Mouse (Mus musculus) spleen, adult 12 weeks (tissue): Measurements from ENCODE around the gene Sprr2j-ps.

Experiments
- DNase-seq: peaks from one replicate; pipeline ENCODE4 v3.0.0; 2022; ENCODE audit warnings: low spot score

The Sprr2j-ps gene

DNA sequence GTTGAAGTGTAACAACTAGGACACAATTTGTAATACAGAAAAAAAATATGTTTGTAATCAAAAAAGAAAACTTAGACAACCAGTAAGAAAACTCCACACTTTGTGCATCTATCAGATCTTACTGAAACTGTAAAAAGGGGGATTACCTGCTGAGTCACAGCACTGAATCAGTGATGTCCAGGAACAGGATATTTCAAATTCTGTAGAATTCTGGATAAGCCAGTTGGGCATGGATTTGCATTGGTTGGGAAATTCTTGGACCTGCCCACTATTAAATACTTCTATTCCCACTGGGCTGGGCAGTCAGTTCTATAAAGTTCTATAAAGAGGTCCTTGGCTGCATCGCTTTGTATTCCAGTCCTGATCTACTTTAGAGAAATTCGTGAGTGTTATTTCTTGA, at the start of gene Sprr2j-ps:
Sprr2j-ps (plus strand) TSS at position 301 of the 400 bp plus-strand sequence.
- DNase-seq = no peak

- no peak for DNase-seq
Observed at GRCm38 (mm10) chr3:92373613-92374012, 44.3 kb upstream of the Sprr2j-ps start.

DNA sequence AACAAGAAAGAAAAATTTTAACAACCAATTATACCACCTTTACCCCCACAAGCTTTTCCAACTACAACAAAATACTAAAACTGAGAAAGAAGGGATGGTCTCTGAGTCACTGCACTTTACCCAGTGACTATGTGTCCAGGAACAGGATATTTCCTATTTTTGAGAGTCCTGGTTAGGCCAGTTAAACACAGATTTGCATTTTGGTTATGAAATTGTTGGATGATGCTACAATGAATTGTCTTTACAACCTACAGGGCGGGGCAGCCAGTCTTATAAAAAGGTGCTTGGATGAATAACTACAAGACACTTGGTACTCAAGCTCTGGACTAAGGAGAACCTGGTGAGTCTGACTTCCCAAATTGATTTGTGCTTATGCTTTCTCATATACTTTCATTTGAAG, 32.5 kb upstream of the Sprr2j-ps start, which contains the start of gene Sprr2h:
Sprr2h (plus strand) TSS at position 301 of the 400 bp plus-strand sequence.
- no peak for DNase-seq

- DNase-seq = no peak
Observed at GRCm38 (mm10) chr3:92394301-92394700, 23.6 kb upstream of the Sprr2j-ps start.

DNA sequence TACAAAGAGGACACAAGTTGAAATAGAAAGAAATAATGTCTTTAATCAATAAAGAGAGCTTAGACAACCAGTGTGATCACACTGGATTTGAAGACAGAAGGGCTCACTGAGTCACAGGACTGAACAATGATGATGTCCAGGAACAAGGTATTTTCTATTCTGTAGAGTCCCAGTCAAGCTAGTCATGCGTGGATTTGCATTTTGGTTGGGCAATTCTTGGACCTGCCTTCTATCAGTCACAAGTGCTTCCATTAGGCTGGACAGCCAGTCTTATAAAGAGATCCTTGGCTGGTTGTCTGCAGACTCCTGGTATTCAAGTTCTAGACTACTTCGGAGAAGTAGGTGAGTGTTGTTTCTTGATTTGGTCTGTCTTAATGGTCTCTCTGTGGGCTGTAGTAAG, 10.2 kb upstream of the Sprr2j-ps start, which contains the start of gene Sprr2i:
Sprr2i (plus strand) TSS at position 301 of the 400 bp plus-strand sequence.
- DNase-seq = no peak

DNA sequence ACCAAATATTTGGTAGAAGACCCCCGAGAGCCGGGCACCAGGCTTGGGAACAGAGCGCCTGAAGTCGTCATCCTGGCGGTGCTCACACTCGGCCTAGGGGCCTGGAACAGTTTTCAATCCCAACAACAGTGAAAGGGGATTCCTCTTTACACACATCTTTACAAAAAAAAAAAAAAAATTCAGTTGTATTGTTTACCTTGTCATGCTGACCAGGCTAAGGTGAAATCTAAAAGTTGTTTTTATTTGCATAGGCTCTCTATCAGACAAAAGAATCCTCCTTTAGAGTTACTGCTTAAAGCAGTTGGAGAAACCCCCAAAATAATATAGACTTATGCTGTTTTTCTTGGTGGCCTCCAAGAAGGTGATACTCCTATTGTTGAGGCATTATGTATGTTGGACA, 11.4 kb downstream of the Sprr2j-ps start, which contains the start of gene Gm9774:
Gm9774 (minus strand) TSS at position 101 of the 400 bp plus-strand sequence.
- no peak for DNase-seq

GRCm38 (mm10) chr3:92432282-92432681, 14.4 kb downstream of the Sprr2j-ps start, which contains the start of gene Sprr2k:
TSS of gene Sprr2k (plus strand) at chr3:92432582.
- no peak for DNase-seq

DNA sequence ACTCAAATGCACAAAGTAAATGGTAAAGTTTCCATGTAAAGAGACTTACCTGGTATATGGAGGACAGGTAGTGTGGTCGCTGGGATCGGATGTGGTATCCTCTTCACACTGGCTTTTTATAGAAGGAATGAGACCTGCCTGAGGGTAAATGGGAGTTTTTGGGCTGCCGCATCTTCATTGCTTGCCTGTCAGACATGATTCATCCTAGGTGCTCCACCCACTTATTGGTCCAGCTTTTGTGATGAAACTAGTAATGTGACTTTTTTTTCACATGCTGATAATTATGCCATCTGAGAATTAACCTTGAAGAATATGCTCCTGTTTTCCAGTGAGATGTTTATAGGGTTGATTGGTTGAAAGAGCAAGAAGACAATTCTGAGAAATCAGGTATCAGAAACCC, 20.8 kb downstream of the Sprr2j-ps start, which contains the start of gene Sprr1b:
Sprr1b (minus strand) TSS at position 101 of the 400 bp plus-strand sequence.
- no peak for DNase-seq

GRCm38 (mm10) chr3:92440177-92440576, 22.3 kb downstream of the Sprr2j-ps start:
- DNase-seq = no peak

DNA sequence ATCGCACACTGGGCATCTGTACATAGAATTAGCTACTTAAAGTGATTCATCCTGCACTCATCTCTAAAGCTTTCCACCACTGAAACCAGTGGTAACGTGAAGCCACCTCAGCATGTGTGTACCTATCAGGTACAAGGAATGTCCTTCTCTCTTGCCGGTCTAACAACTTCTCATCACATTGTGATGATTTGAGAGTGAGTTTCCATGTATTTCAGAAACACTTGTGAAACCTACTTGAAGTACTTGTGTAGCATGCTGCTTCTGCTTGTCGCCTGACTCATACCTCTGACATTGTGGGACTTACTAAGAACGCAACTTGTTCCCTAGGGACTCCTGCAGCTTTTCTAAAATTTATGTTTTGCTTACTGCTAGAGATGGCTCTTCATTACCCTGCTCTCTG, 37.3 kb downstream of the Sprr2j-ps start:
- DNase-seq = no peak

- DNase-seq = no peak
Observed at GRCm38 (mm10) chr3:92458620-92459019, 40.7 kb downstream of the Sprr2j-ps start, which contains the start of gene Sprr3. TSS of gene Sprr3 (minus strand) at chr3:92458720.

DNA sequence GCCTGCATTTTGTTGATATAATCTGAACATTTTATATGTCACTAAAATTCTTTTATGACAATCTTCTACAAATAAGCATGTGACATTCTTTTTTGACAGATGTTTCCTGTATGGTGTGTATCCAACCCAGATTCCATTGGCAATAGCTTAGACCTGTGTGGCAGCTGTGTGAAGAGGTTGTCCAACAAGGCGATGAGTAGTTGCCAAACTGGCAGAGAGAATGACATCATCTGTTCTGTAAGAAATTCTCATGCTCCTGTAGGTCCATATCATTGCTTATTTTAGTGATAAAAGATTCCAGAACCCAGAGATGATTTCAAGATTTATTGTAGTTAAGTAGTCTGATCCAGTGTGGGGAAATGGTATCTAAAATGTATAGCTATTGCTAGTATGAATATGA, 48.7 kb downstream of the Sprr2j-ps start:
- no peak for DNase-seq

- no peak for DNase-seq
Observed at GRCm38 (mm10) chr3:92467424-92467823, 49.5 kb downstream of the Sprr2j-ps start.
